Mouse (Mus musculus) thymus, adult 2 months (tissue): ENCODE data around the gene Gm20388. TPM values are rescaled to one million over a fixed set of nuclear protein-coding genes. Genes with fewer than 3 reads are reported as not detected.

Experiments
- DNase-seq: peaks from one replicate; pipeline ENCODE4 v3.0.0; 2021
- H3K27ac ChIP-seq: fragments of 200-500 bp; 2 replicates; pipeline ENCODE4 v1.5.1; 2012; ENCODE audit warnings: low read length, control low read depth; ENCODE audit not compliant: control insufficient read depth, insufficient read depth
- H3K27me3 ChIP-seq: fragments of 200-500 bp; 2 replicates; pipeline ENCODE4 v1.6.1; 2012; ENCODE audit warnings: mild to moderate bottlenecking, low read length, moderate library complexity, mixed read lengths; ENCODE audit not compliant: control insufficient read depth, insufficient read depth
- H3K36me3 ChIP-seq: fragments of 200-500 bp; 2 replicates; pipeline ENCODE4 v1.6.1; 2012; ENCODE audit warnings: mild to moderate bottlenecking, low read length, moderate library complexity; ENCODE audit not compliant: control insufficient read depth, insufficient read depth
- H3K4me1 ChIP-seq: fragments of 200-500 bp; replicated peaks from 2 replicates; pipeline ENCODE4 v1.6.1; 2012; ENCODE audit warnings: low read length; ENCODE audit not compliant: control insufficient read depth, insufficient read depth
- H3K4me3 ChIP-seq: fragments of 200-500 bp; 2 replicates; pipeline ENCODE4 v1.5.1; 2012; ENCODE audit warnings: mild to moderate bottlenecking, low read length, control low read depth, moderate library complexity; ENCODE audit not compliant: control insufficient read depth, insufficient read depth
- CTCF ChIP-seq: fragments of 200-500 bp; IDR thresholded peaks from 2 replicates; pipeline ENCODE4 v1.5.1; 2012; ENCODE audit warnings: mild to moderate bottlenecking, control low read depth, low read length, moderate library complexity, borderline replicate concordance; ENCODE audit not compliant: control insufficient read depth, poor library complexity, insufficient read depth; ENCODE audit errors: extremely low read depth
- POLR2A ChIP-seq: fragments of 200-500 bp; IDR thresholded peaks from 2 replicates; pipeline ENCODE4 v1.6.1; 2012; ENCODE audit warnings: mild to moderate bottlenecking, low read length, control low read depth, moderate library complexity; ENCODE audit not compliant: control insufficient read depth, poor library complexity, insufficient read depth; ENCODE audit errors: extremely low read depth
- WGBS: fragments of 180-500 bp; shearing (Covaris S2); methylation state at CpG from one replicate; pipeline ENCODE4 v1.1.7; 2018; 5-methylcytosine and 5-hydroxymethylcytosine counted together
- polyA plus RNA-seq: library from polyadenylated mRNA; depleted of rRNA; stranded (reverse); fragments of >200 nt; gene quantifications from 2 replicates; pipeline ENCODE4 v1.2.3, GENCODE M21; 2012

Gm20388 gene
- polyA plus RNA-seq, 1 experiment: 103 TPM

GRCm38 (mm10) chr8:122484831-122485230 lies 2574.2 kb downstream of the Gm20388 start:
- peaks cover 34% of the 10 kb centered on the region for H3K36me3 ChIP-seq

GRCm38 (mm10) chr8:122488387-122488786 lies 2577.7 kb downstream of the Gm20388 start:
- Histone ChIP-seq H3K4me3 (no peak overlapping the region), H3K36me3 (peaks cover 9% of the 10 kb centered on the region; the same call in 1 of the 2 replicates), H3K27me3 (no peaks in the 10 kb centered on the region), H3K27ac (no peak overlapping the region), H3K4me1 (peaks cover 5% of the 10 kb centered on the region; the same call in 1 of the 2 replicates)
- no peak for TF ChIP-seq POLR2A
- no peak for TF ChIP-seq CTCF
- DNase-seq: no peak
- 98% methylated on average over 9 of the region's 9 CpGs for WGBS

More at GRCm38 (mm10) chr8:122484831-122485230, 2574.2 kb downstream of the Gm20388 start:
- Histone ChIP-seq H3K4me1 (no peaks in the 10 kb centered on the region), H3K27ac (no peak overlapping the region), H3K4me3 (no peak overlapping the region), H3K27me3 (no peaks in the 10 kb centered on the region)
- TF ChIP-seq CTCF (no peak), POLR2A (no peak)
- no peak for DNase-seq
- 72% methylated on average over 12 of the region's 12 CpGs for WGBS

- TF ChIP-seq POLR2A: no peak
- TF ChIP-seq CTCF: no peak
- H3K4me1 ChIP-seq: no peaks in the 10 kb centered on the region; the same call in 1 of the 2 replicates
- no peak for DNase-seq
- 92% methylated on average over 11 of the region's 12 CpGs for WGBS
- no peak overlapping the region for H3K27ac ChIP-seq
- H3K4me3 ChIP-seq: no peak overlapping the region
- no peaks in the 10 kb centered on the region for H3K27me3 ChIP-seq
- H3K36me3 ChIP-seq: no peaks in the 10 kb centered on the region; the same call in 1 of the 2 replicates
These were observed 2586.5 kb downstream of the Gm20388 start for GRCm38 (mm10) chr8:122497016-122497734.

GRCm38 (mm10) chr8:122497912-122498311 lies 2587.3 kb downstream of the Gm20388 start:
- WGBS: 89% methylated on average over 17 of the region's 17 CpGs
- Histone ChIP-seq H3K27ac (no peak overlapping the region), H3K36me3 (no peaks in the 10 kb centered on the region; the same call in 1 of the 2 replicates), H3K27me3 (no peaks in the 10 kb centered on the region), H3K4me3 (no peak overlapping the region), H3K4me1 (no peaks in the 10 kb centered on the region; the same call in 1 of the 2 replicates)
- DNase-seq: no peak
- TF ChIP-seq CTCF: peak; percentile 48; the same call in 1 of the 2 replicates
- no peak for TF ChIP-seq POLR2A

- DNase-seq: peak; percentile 76
- H3K27me3 ChIP-seq: no peaks in the 10 kb centered on the region
- H3K36me3 ChIP-seq: no peaks in the 10 kb centered on the region
- peak; percentile 84; the same call in 1 of the 2 replicates for TF ChIP-seq CTCF
- no peak for TF ChIP-seq POLR2A
- H3K27ac ChIP-seq: no peak overlapping the region
- 43% methylated on average over 10 of the region's 10 CpGs for WGBS
- H3K4me1 ChIP-seq: no peaks in the 10 kb centered on the region; the same call in 1 of the 2 replicates
- no peak overlapping the region for H3K4me3 ChIP-seq
These were observed 2590.2 kb downstream of the Gm20388 start for GRCm38 (mm10) chr8:122500856-122501255.

GRCm38 (mm10) chr8:122511552-122511951 lies 2600.9 kb downstream of the Gm20388 start:
- Histone ChIP-seq H3K27ac (no peak overlapping the region), H3K4me1 (no peaks in the 10 kb centered on the region), H3K4me3 (no peak overlapping the region), H3K27me3 (no peaks in the 10 kb centered on the region), H3K36me3 (no peaks in the 10 kb centered on the region)
- no peak for DNase-seq
- WGBS: 90% methylated on average over 16 of the region's 16 CpGs
- no peak for TF ChIP-seq CTCF
- no peak for TF ChIP-seq POLR2A
